Mouse (Mus musculus): ENCODE results near the gene Crk. TPM values are rescaled to one million over a fixed set of nuclear protein-coding genes. Genes with fewer than 3 reads are reported as not detected.

Gene Crk
- 10 to 100 TPM; 44.6 to 45.4 TPM for total RNA-seq (2021)
- long read RNA-seq, experiment 1, full-length matches to known transcripts = 25 of 28 reads
- long read RNA-seq, experiment 1, partial matches to known transcripts = 2 of 28 reads
- long read RNA-seq, experiment 1, other reads (novel, unspliced or antisense) = 1 of 28 reads
- long read RNA-seq, experiment 2, full-length matches to known transcripts = 31 of 36 reads
- long read RNA-seq, experiment 2, partial matches to known transcripts = 4 of 36 reads
- long read RNA-seq, experiment 2, other reads (novel, unspliced or antisense) = 1 of 36 reads

GRCm38 (mm10) chr11:75678747-75679438, at the start of gene Crk:
Gene Crk (plus strand): TSS chr11:75679259.
- peak; percentile 99 for DNase-seq
- intact Hi-C loops (cut with DNase I; ENCODE audit: low total_unique reads) = loop anchor here (2.0 kb wide), 1 partner anchor 46 kb away; no protein-coding TSS in a partner anchor

- intact Hi-C loops (cut with DNase I; ENCODE audit: low total_unique reads) = no loop called here
- no peak for DNase-seq
These were observed 49.0 kb upstream of the Crk start for GRCm38 (mm10) chr11:75630098-75630497.

GRCm38 (mm10) chr11:75630645-75631229, 48.3 kb upstream of the Crk start, which contains the start of gene Inpp5k:
Gene Inpp5k (plus strand): TSS chr11:75630988.
- intact Hi-C loops (cut with DNase I; ENCODE audit: low total_unique reads) = no loop called here

GRCm38 (mm10) chr11:75631561-75632225, 47.4 kb upstream of the Crk start:
- no peak for DNase-seq
- intact Hi-C loops (cut with DNase I; ENCODE audit: low total_unique reads) = loop anchor here (2.0 kb wide), 1 partner anchor 47 kb away; the partner anchor contains the start of gene Crk

More at GRCm38 (mm10) chr11:75630645-75631229, 48.3 kb upstream of the Crk start, which contains the start of gene Inpp5k:
- DNase-seq = peak; percentile 95

GRCm38 (mm10) chr11:75632921-75633320, 46.1 kb upstream of the Crk start:
- DNase-seq = no peak
- intact Hi-C loops (cut with DNase I; ENCODE audit: low total_unique reads) = loop anchor here (2.0 kb wide), 1 partner anchor 46 kb away; the partner anchor contains the start of gene Crk

DNA sequence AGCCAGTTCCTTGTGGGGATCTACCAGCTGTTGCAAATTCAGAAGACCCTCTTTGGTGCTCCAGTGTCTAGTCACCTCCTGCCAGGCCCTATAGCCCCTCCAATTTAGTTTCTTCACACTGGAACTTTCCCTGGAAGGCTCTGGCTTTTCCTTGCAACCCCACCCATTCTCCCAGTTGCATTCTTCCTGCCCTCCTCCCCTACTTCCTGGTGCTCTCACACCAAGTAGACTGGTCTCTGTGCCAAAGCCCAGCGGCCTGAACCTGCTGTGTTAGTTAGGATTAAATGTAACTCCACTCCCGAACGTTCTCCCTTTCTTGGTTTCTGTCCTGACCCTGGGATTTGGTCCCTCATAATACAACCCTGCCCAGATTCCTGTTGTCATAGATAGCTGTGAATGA, 44.3 kb upstream of the Crk start:
- intact Hi-C loops (cut with DNase I; ENCODE audit: low total_unique reads) = no loop called here

GRCm38 (mm10) chr11:75635315-75635714, 43.7 kb upstream of the Crk start:
- DNase-seq = no peak
- intact Hi-C loops (cut with DNase I; ENCODE audit: low total_unique reads) = no loop called here

More for the DNA sequence above, 44.3 kb upstream of the Crk start:
- DNase-seq = no peak

GRCm38 (mm10) chr11:75643323-75643722, 35.7 kb upstream of the Crk start:
- no peak for DNase-seq
- intact Hi-C loops (cut with DNase I; ENCODE audit: low total_unique reads) = no loop called here

- DNase-seq = no peak
- intact Hi-C loops (cut with DNase I; ENCODE audit: low total_unique reads) = no loop called here
These were observed 34.4 kb upstream of the Crk start for GRCm38 (mm10) chr11:75644684-75645083.

- intact Hi-C loops (cut with DNase I; ENCODE audit: low total_unique reads) = no loop called here
- peak; percentile 83 for DNase-seq
These were observed 31.3 kb upstream of the Crk start for GRCm38 (mm10) chr11:75647681-75648211.

GRCm38 (mm10) chr11:75649155-75649561, 29.9 kb upstream of the Crk start:
- intact Hi-C loops (cut with DNase I; ENCODE audit: low total_unique reads) = no loop called here
- no peak for DNase-seq

DNA sequence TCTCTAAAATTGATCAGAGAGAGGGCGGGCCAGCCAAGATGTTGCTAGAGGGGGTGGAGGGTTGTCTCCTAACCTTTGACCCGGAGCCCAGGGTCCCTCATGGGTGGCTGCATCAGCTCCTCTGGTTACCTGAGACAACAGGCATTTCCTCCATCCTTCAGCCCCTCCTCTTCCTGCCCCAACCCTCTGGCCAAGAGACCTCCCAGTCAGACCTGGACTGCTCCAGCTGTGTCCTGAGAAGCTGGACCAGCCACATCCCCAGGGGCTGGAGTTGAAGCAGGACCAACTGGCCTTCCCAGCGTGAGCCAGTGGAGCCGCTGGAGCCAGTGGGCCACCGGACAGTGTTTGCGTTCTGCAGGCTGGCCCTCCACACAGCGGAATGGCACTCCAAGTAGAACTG, 28.7 kb upstream of the Crk start, which contains the start of gene Myo1c:
Myo1c (plus strand) TSS at position 194 of the 400 bp plus-strand sequence.
- intact Hi-C loops (cut with DNase I; ENCODE audit: low total_unique reads) = no loop called here
- peak; percentile 72 for DNase-seq

- DNase-seq = no peak
- intact Hi-C loops (cut with DNase I; ENCODE audit: low total_unique reads) = no loop called here
These were observed 28.1 kb upstream of the Crk start for GRCm38 (mm10) chr11:75650958-75651425.

DNA sequence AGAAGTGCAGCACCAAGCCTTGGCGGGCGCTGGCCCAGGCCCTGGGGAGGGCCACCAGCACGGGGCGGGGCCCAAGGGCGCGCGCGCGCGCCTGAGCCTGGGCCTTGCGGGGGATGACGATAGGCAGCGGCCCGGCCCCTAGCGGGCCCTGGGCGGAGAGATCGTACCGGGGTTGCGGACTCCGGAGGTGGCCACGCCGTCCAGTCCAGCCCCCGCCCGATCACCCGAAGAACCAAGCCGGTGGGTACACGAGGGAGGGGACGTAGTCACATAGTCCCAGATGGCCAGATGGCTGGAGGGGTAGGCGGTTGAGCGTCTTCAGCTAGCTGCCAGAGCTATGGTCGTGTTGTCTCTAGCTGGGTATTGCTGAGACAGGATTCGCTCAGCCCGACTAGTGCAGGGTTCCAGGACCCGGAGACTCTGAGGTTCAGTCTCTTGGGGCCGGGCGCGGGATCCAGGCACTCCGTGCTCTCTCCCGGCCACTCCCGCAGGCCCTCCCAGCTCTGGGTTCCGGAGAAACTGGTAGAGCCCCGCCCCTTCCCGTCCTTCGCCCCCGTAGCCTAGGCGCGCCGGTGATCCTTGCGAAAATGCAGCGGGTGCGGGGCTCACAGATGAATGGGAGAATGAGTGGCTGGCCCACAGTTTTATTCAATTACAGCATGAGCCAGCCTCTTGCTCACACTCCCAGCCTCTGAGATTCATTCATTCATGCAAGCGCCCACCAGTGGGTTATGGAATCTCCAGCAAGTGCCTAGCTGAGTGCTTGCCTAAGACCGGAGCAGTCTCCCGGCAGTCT, 27.4 kb upstream of the Crk start:
- DNase-seq = peak; percentile 84
- intact Hi-C loops (cut with DNase I; ENCODE audit: low total_unique reads) = no loop called here

GRCm38 (mm10) chr11:75652222-75652941, 26.7 kb upstream of the Crk start:
- DNase-seq = no peak
- intact Hi-C loops (cut with DNase I; ENCODE audit: low total_unique reads) = no loop called here

- DNase-seq = no peak
- intact Hi-C loops (cut with DNase I; ENCODE audit: low total_unique reads) = no loop called here
These were observed 25.9 kb upstream of the Crk start for GRCm38 (mm10) chr11:75652942-75653684.

DNA sequence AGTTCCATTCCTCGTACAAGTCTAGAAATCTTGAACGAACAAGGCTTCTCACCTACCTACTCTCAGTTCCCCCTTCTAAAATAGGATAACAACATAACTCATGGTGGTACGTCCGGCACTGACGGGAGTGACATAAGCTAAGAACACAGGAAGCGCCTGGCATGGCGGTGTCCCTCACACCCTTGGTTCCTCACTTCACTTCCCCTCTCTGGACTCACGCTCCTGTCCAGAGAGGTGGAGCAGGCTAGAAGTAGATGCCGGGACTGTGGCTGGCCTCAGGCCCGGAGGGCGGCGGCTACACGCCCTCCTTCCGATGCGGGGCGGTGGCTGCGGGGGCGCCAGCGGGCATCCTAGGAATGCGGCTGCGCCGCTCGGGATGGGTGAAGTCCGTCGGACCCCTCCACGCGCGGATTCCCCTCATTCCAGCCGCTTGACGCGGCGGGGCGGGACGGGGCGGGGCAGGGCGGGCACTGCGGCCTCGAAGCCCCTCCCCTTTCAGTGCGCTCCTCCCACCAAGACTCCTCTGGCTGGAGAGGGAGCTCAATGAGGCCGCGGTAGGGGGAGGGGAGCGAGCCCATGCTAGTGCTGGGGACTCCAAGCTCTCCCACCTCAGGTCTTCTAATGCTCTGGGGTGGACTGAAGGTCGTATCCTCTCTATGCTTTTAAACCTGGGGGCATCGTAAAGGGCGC, 25.1 kb upstream of the Crk start:
- intact Hi-C loops (cut with DNase I; ENCODE audit: low total_unique reads) = no loop called here
- peak; percentile 77 for DNase-seq
